Mouse (Mus musculus): Measurements from ENCODE around the gene Ptpa. TPM values are rescaled to one million over a fixed set of nuclear protein-coding genes. Genes with fewer than 3 reads are reported as not detected.

Gene Ptpa
- polyA plus RNA-seq, 1 experiment from 2014 or later: 66.6 TPM

DNA sequence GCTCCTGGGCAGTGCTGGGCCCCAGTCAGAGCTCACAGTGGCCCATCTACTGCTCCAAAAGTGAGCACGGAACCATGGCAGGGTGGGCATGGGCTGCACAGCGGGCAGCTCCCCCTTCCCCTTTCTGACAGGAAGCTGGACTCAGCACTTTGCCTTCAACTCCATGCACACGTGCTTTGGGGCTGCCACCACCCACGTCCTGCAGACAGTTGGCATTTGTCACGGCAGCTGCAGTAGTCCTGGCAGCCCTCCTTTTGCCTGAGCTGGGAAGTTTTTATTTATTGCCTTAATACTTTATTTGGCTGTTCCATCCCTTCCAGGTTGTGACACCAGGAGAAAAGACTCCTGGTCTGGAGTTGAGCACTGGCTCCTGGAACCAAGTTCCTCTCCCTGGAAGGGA, 31.0 kb upstream of the Ptpa start:
- Histone ChIP-seq H3K4me1 (ENCODE audit: control insufficient read depth, insufficient read depth, low read length) (no peaks in the 10 kb centered on the region), H3K4me2 (ENCODE audit: low read length) (no peak overlapping the region), H3K4me3 (ENCODE audit: low read depth, low read length) (no peak overlapping the region), H3K9ac (ENCODE audit: low read length) (no peak overlapping the region), H3K36me3 (ENCODE audit: control insufficient read depth, insufficient read depth, low read length) (peaks cover 50% of the 10 kb centered on the region), H3K27me3 (replicated peaks; ENCODE audit: control insufficient read depth, insufficient read depth, low read length) (no peaks in the 10 kb centered on the region), H3K27ac (ENCODE audit: low read depth, low read length) (no peak overlapping the region), H3K9me3 (replicated peaks; ENCODE audit: control insufficient read depth, low read length) (no peaks in the 10 kb centered on the region)
- WGBS: 85% methylated on average over 5 of the region's 5 CpGs
- ATAC-seq (no peak), DNase-seq (ENCODE audit: low spot score) (no peak)

DNA sequence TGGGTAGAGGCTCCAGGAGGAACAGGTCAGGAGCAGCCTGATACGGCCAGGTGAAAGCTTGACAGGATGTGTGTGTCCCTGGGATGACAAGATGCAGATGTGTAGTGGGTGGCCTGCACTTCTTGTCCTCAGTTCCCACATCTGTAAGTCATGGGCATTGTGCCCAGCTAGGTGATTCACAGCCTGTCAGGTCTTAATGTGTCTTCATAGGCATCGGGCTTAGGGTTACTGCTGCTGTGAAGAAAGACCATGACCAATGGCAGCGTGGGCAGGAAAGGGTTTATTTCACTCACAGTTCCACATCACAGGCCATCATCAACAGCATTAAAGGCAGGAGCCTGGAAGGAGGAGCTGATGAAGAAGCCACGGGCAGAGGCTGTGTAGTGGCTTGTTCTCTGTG, 30.2 kb upstream of the Ptpa start:
- Histone ChIP-seq H3K4me1 (ENCODE audit: control insufficient read depth, insufficient read depth, low read length) (no peaks in the 10 kb centered on the region), H3K9ac (ENCODE audit: low read length) (no peak overlapping the region), H3K9me3 (replicated peaks; ENCODE audit: control insufficient read depth, low read length) (no peaks in the 10 kb centered on the region), H3K27me3 (replicated peaks; ENCODE audit: control insufficient read depth, insufficient read depth, low read length) (no peaks in the 10 kb centered on the region), H3K36me3 (ENCODE audit: control insufficient read depth, insufficient read depth, low read length) (peaks cover 43% of the 10 kb centered on the region), H3K27ac (ENCODE audit: low read depth, low read length) (no peak overlapping the region), H3K4me2 (ENCODE audit: low read length) (no peak overlapping the region), H3K4me3 (ENCODE audit: low read depth, low read length) (no peak overlapping the region)
- whole genome bisulfite sequencing: 86% methylated on average over 4 of the region's 4 CpGs
- ATAC-seq (no peak), DNase-seq (ENCODE audit: low spot score) (no peak)

DNA sequence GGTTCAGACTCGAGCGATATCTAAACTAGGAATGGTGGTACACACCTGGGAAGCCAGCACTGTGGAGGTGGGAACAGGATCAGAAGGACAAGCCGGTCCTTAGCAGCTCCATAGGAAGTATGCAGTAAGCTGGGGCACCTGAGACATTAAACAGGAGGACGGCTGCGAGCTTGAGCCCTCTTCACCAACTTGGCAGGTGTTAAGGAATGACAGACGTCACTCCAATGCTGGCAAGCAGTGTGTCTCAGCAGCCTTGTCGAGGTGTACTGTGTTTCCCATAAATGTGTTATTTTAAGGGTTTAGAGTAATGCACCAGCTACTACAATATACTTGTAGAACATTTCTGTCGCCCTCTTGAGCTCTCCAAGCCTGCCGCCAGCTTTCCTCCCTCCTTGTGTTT, 28.9 kb upstream of the Ptpa start:
- Histone ChIP-seq H3K4me1 (ENCODE audit: control insufficient read depth, insufficient read depth, low read length) (no peaks in the 10 kb centered on the region), H3K9me3 (replicated peaks; ENCODE audit: control insufficient read depth, low read length) (no peaks in the 10 kb centered on the region), H3K9ac (ENCODE audit: low read length) (no peak overlapping the region), H3K4me3 (ENCODE audit: low read depth, low read length) (no peak overlapping the region), H3K27ac (ENCODE audit: low read depth, low read length) (no peak overlapping the region), H3K27me3 (replicated peaks; ENCODE audit: control insufficient read depth, insufficient read depth, low read length) (no peaks in the 10 kb centered on the region), H3K36me3 (ENCODE audit: control insufficient read depth, insufficient read depth, low read length) (peaks cover 32% of the 10 kb centered on the region), H3K4me2 (ENCODE audit: low read length) (no peak overlapping the region)
- ATAC-seq: no peak
- no peak for DNase-seq (ENCODE audit: low spot score)
- 90% methylated on average over 9 of the region's 9 CpGs for WGBS

DNA sequence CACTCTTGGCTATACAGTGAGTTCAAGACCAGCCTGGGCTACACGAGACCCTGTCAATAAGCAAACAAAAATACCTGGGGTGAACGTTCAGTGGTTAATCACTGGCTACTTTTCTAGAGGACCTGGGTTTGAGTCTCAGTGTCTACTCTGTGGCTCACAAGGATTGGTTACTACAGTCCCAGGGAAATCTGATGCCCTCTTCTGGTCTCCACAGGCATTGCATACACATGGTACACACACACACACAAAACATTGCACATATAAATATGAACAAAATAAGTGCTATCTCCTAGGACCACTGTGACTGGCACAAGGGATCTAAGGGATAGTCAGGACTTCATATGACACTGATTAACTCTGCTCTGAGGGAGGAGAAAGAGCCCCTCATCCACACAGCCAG, 26.8 kb upstream of the Ptpa start:
- H3K4me2 ChIP-seq (ENCODE audit: low read length): no peak overlapping the region
- H3K27me3 ChIP-seq (replicated peaks; ENCODE audit: control insufficient read depth, insufficient read depth, low read length): no peaks in the 10 kb centered on the region
- no peak overlapping the region for H3K9ac ChIP-seq (ENCODE audit: low read length)
- no peaks in the 10 kb centered on the region for H3K9me3 ChIP-seq (replicated peaks; ENCODE audit: control insufficient read depth, low read length)
- no peak overlapping the region for H3K27ac ChIP-seq (ENCODE audit: low read depth, low read length)
- 93% methylated on average over 2 of the region's 2 CpGs for WGBS
- DNase-seq (ENCODE audit: low spot score): no peak
- no peak for ATAC-seq
- H3K4me1 ChIP-seq (ENCODE audit: control insufficient read depth, insufficient read depth, low read length): peaks cover 8% of the 10 kb centered on the region
- peaks cover 11% of the 10 kb centered on the region for H3K36me3 ChIP-seq (ENCODE audit: control insufficient read depth, insufficient read depth, low read length)
- no peak overlapping the region for H3K4me3 ChIP-seq (ENCODE audit: low read depth, low read length)

DNA sequence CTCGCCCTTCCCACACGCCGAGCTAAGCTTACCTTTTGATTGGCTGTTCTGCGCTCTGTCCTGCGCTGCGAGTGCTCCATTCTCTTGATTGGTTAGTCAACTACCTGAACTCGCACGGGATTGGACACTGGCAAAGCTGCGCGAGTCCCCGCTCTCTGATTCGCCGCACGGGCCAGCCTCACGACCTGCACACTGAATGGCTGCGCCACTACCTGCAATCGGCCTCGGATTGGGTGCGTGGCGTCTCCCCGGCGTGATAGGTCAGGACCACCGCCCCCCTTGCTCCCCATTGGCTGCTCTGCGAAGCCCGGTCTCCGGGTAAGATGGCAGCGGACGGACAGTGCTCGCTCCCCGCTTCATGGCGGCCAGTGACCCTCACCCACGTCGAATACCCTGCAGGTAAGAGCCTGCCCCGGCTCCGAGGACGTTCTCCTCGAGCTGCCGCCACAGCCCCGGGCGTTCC, 23.7 kb upstream of the Ptpa start, which contains the start of gene Dolpp1:
Dolpp1 (plus strand) TSS at position 141 of the 463 bp plus-strand sequence.
- ATAC-seq (peak; percentile 99), DNase-seq (ENCODE audit: low spot score) (peak; percentile 99)
- H3K4me3 ChIP-seq (ENCODE audit: low read depth, low read length): peak within 1 kb of the TSS; percentile 81
- under 1% methylated on average over 39 of the region's 40 CpGs for WGBS
- peak within 1 kb of the TSS; percentile 89 for H3K9ac ChIP-seq (ENCODE audit: low read length)
- H3K4me1 ChIP-seq (ENCODE audit: control insufficient read depth, insufficient read depth, low read length): peaks cover 8% of the 10 kb centered on the region
- H3K27me3 ChIP-seq (replicated peaks; ENCODE audit: control insufficient read depth, insufficient read depth, low read length): no peaks in the 10 kb centered on the region
- H3K27ac ChIP-seq (ENCODE audit: low read depth, low read length): peak within 1 kb of the TSS; percentile 87
- H3K36me3 ChIP-seq (ENCODE audit: control insufficient read depth, insufficient read depth, low read length): peaks cover 18% of the 10 kb centered on the region
- H3K4me2 ChIP-seq (ENCODE audit: low read length): peak within 1 kb of the TSS; percentile 99
- H3K9me3 ChIP-seq (replicated peaks; ENCODE audit: control insufficient read depth, low read length): no peaks in the 10 kb centered on the region

DNA sequence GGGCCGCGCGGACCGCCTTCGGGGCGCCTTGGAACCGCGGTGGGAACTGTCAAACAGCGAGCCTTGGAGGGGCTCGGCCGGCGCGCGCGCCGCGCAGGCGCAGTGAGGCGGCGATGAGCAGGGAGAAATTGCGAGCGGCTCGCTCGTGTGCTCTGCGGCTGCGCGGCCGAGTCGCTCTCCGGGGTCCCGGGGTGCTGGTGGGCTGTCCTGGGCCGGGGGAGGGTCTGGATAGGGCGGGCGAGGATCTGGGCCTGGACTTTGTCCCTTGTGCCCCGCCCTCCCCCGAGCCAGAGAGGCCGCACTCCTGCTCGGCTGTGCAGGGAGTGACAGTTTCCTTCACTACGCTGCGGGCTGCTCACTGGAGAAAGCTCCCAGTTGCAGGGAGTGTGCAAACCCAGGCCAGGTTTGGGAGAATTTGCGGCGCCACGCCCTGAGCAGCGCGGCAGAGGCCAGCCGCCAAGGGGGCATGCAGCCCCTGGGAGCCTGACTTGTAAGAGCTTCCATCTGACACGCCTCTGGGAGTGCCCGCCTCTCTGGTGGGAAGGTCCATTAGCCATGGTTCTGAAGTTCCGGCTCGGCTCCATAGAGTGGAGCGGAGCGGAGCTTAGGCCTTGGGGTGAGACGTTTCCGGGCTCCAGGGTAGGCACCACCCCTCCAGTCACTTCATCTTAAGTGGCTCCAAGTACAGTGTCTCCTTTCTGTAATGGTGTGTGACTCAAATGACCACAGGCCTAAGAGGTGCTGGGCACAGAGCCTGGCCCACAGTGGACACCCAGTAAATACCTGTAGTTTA, 23.1 kb upstream of the Ptpa start:
- peak overlapping the region; percentile 99 for H3K4me2 ChIP-seq (ENCODE audit: low read length)
- WGBS: under 1% methylated on average over 44 of the region's 54 CpGs
- H3K4me1 ChIP-seq (ENCODE audit: control insufficient read depth, insufficient read depth, low read length): peaks cover 8% of the 10 kb centered on the region
- no peaks in the 10 kb centered on the region for H3K9me3 ChIP-seq (replicated peaks; ENCODE audit: control insufficient read depth, low read length)
- ATAC-seq: peak; percentile 83
- H3K27me3 ChIP-seq (replicated peaks; ENCODE audit: control insufficient read depth, insufficient read depth, low read length): no peaks in the 10 kb centered on the region
- DNase-seq (ENCODE audit: low spot score): peak; percentile 92
- peak overlapping the region; percentile 87 for H3K27ac ChIP-seq (ENCODE audit: low read depth, low read length)
- H3K9ac ChIP-seq (ENCODE audit: low read length): peak overlapping the region; percentile 89
- H3K4me3 ChIP-seq (ENCODE audit: low read depth, low read length): peak overlapping the region; percentile 81
- peaks cover 24% of the 10 kb centered on the region for H3K36me3 ChIP-seq (ENCODE audit: control insufficient read depth, insufficient read depth, low read length)

DNA sequence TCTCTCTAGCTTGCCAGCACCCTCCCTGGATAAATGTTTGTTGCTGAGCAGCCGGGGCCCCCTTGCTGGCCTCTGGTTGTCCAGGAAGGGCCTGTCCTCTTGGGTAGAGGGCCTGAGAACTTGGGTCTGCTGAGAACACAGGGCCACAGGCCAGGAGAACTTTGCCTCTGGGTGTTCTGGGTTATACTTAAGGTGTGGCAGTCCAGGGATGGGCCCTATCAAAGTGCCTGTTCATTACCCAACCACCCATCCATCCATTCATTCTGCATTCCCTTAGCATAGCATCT, 22.5 kb upstream of the Ptpa start:
- Histone ChIP-seq H3K9ac (ENCODE audit: low read length) (peak overlapping the region; percentile 89), H3K4me2 (ENCODE audit: low read length) (peak overlapping the region; percentile 99), H3K36me3 (ENCODE audit: control insufficient read depth, insufficient read depth, low read length) (peaks cover 29% of the 10 kb centered on the region), H3K4me1 (ENCODE audit: control insufficient read depth, insufficient read depth, low read length) (peaks cover 8% of the 10 kb centered on the region), H3K27ac (ENCODE audit: low read depth, low read length) (peak overlapping the region; percentile 87; the same call in 1 of the 2 replicates), H3K4me3 (ENCODE audit: low read depth, low read length) (peak overlapping the region; percentile 81), H3K9me3 (replicated peaks; ENCODE audit: control insufficient read depth, low read length) (no peaks in the 10 kb centered on the region), H3K27me3 (replicated peaks; ENCODE audit: control insufficient read depth, insufficient read depth, low read length) (no peaks in the 10 kb centered on the region)
- WGBS: 70% methylated on average over 1 of the region's 1 CpGs
- ATAC-seq (no peak), DNase-seq (ENCODE audit: low spot score) (no peak)

DNA sequence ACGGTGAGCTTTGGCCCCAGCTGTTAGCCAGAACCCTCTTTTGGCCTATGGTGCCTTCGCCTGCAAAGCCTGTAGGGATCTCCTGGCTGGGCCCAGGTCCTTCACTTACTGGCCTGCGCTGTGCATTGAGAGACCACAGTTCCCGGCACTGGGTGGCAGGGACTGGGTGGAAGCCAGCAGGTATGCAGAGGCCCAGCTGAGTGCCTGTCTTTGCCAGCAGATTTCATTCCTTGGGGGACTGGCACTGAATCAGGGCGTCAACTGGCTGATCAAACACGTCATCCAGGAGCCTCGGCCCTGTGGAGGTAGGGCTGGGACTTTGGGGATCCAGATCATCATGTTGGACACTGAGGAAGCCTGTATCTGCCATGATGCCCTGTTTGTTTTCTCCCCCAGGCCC, 20.1 kb upstream of the Ptpa start:
- Histone ChIP-seq H3K4me2 (ENCODE audit: low read length) (no peak overlapping the region), H3K27ac (ENCODE audit: low read depth, low read length) (no peak overlapping the region), H3K4me3 (ENCODE audit: low read depth, low read length) (no peak overlapping the region), H3K9me3 (replicated peaks; ENCODE audit: control insufficient read depth, low read length) (no peaks in the 10 kb centered on the region), H3K27me3 (replicated peaks; ENCODE audit: control insufficient read depth, insufficient read depth, low read length) (no peaks in the 10 kb centered on the region), H3K9ac (ENCODE audit: low read length) (no peak overlapping the region), H3K4me1 (ENCODE audit: control insufficient read depth, insufficient read depth, low read length) (peaks cover 21% of the 10 kb centered on the region), H3K36me3 (ENCODE audit: control insufficient read depth, insufficient read depth, low read length) (peaks cover 52% of the 10 kb centered on the region)
- 91% methylated on average over 7 of the region's 7 CpGs for WGBS
- DNase-seq (ENCODE audit: low spot score): no peak
- no peak for ATAC-seq

DNA sequence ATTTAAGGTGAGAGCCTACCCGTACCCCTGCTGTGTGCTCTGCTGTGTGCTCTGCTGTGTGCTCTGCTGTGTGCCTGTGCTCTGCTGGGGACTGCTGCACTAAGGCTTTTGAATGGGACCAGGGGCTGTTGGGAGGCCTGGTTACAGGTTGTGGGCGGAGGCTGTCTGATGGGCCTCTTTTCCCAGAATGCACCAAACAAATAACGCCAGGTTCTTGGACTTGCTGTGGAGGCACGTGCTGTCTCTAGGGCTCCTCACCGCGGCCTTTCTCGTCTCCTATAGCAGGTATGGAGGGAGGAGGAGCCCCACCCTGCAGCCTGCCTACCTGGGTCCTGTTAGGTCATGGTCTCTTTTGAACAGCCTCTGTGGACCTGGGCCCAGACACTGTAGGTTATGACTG, 19.6 kb upstream of the Ptpa start:
- DNase-seq (ENCODE audit: low spot score): no peak
- no peak overlapping the region for H3K27ac ChIP-seq (ENCODE audit: low read depth, low read length)
- H3K36me3 ChIP-seq (ENCODE audit: control insufficient read depth, insufficient read depth, low read length): peaks cover 57% of the 10 kb centered on the region
- H3K9me3 ChIP-seq (replicated peaks; ENCODE audit: control insufficient read depth, low read length): no peaks in the 10 kb centered on the region
- no peak overlapping the region for H3K9ac ChIP-seq (ENCODE audit: low read length)
- 87% methylated on average over 7 of the region's 7 CpGs for WGBS
- no peak for ATAC-seq
- H3K4me1 ChIP-seq (ENCODE audit: control insufficient read depth, insufficient read depth, low read length): peaks cover 21% of the 10 kb centered on the region
- H3K4me2 ChIP-seq (ENCODE audit: low read length): no peak overlapping the region
- H3K27me3 ChIP-seq (replicated peaks; ENCODE audit: control insufficient read depth, insufficient read depth, low read length): no peaks in the 10 kb centered on the region
- no peak overlapping the region for H3K4me3 ChIP-seq (ENCODE audit: low read depth, low read length)

All from forebrain, embryonic 14.5 days (tissue).